Mouse (Mus musculus) brain, adult 2 months (tissue): Measurements from ENCODE around the gene Fgfr2.
"Not testable (repeated sequence)": the region's sequence is repeated elsewhere in the genome, so short reads cannot be mapped to it uniquely, and the experiment has no call there.

Experiments
- DNase-seq: peaks from one replicate; pipeline ENCODE4 v3.0.0; 2011; ENCODE audit warnings: low read depth, low spot score

Gene Fgfr2

DNA sequence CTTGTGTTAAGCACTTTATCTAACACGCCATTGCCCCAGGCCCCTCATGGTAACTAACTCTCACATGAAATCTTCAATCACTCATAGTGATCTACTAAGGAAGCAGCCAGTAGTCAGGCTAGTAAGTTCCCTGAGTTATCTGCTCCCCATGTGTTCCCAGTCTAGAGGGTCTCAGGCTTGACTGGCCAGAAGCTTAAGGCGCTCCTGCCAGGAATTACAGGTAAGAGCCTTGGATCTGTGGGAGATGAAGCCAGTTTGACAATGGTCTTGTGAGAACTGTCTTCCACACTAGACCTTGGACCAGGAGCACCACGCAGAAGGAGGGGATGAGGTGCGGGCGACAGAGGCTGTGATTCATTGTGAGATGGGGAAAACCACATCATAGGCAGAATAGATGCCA lies 1644.7 kb downstream of the Fgfr2 start:
- no peak for DNase-seq

DNA sequence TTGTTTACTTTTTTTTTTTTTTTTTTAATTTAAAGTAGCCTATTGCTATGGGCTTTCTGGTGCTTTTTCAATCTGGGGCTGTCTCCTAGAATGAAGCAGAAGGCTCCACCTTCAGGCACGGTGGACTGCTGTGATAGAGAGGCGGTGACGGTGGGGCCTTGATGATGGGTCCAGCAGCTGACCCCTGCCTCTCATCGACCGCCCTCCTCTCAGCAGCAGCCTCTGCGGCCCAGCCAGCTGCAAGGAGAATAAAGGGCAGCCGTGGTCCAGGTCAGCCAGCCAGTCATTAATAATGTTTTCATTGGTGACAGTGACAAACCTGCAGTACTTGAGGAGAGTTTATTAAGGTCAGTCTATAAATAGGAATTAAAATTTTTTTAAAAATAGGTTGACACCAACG lies 1646.0 kb downstream of the Fgfr2 start:
- DNase-seq: no peak

DNA sequence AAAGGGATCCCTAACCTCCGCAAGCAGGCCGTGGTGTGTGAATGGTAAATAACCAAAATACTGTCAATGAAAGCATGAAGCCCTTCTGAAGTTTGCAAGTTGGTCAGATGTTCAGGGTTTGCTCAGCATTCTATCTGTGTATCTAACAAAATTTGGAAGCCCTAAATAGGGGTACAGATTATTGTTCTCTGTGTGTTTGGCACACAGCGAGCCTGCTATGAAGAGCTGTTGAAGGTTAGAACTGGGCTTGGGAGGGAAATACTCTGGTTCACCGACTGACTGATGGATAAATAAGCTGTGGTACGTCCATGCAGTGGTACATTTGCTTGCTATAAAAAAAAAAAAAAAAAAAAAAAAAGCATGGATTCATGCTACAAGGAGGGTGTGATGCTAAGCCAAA lies 1651.6 kb downstream of the Fgfr2 start:
- DNase-seq: no peak

DNA sequence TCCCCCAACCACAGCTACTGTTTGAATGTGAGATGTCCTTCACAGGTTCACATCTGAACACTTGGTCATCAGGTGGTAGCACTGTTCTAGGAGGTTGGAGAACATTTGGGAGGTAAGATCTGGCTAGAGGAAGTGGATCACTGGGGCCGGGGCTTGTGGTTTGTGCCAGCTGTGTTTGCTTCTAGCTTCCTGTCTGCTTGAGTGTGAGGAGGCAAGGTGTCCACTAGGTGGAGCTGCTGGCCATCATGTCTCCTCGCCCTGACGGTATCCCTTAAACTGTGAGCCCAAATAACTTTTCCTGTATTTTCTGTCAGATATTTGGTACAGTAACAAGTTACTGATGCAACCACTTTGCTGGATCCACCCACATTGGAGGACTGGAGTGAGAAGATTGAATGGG lies 1653.6 kb downstream of the Fgfr2 start:
- DNase-seq: no peak

DNA sequence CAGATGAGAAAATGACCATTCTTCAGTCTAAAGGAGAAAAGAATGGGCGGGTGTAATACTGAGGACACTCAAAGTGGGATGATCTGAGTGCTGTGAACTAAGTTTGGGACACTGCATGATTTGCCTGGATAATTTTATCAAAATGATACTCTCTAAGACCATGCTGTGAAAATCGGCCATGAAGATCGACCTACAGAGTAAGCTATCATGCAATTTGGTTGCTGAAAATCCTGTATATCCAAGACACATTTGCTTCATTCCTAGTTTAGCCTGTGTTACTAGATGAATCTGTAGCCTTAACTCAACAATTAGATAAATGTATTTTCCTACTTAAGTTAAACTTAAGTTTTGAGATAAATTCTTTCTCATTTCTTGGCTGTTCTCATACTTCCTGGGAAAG lies 1655.8 kb downstream of the Fgfr2 start:
- no peak for DNase-seq

DNA sequence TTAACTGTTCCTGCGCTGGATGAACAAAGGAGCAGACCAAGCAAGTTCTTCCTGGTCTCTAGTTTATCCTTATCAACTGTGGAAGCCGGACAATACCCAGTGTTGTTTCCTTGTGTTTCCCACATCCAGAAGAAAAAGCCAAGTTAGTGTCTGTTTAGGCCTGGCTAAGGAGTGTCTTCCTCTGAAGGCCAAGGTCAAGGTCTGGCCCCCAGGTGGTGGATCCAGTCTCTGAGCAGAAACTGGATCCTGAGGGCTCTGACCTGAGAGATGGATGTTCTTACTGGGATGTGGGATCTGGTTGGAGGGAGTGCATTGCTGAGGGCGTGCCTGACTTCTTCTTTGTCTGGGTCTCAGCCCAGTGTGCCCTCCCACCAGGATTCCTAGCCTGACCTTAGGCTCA lies 1657.4 kb downstream of the Fgfr2 start:
- DNase-seq: no peak

DNA sequence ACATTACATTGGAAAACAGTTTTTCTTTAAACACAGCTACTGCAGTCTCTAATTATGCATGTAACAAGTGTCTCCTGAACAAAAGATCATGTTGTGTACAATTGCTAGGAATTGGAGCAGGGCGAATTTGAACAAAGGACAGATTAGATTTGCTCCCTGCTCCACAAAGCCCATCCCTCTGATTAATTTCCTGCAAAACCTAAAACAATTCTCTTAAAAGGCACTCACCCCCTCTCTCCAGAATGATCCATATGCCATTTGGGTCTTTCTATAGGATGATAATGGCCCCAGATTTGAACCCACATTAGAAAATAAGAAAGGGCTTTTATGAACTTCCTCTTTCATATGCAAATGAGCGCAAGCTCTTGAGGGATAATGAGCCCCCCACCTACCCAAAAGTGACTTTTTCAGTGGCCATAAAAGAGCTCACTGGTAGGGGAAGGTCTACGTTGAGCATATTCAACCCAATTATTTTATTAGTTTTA lies 1658.0 kb downstream of the Fgfr2 start:
- DNase-seq: peak; percentile 21

DNA sequence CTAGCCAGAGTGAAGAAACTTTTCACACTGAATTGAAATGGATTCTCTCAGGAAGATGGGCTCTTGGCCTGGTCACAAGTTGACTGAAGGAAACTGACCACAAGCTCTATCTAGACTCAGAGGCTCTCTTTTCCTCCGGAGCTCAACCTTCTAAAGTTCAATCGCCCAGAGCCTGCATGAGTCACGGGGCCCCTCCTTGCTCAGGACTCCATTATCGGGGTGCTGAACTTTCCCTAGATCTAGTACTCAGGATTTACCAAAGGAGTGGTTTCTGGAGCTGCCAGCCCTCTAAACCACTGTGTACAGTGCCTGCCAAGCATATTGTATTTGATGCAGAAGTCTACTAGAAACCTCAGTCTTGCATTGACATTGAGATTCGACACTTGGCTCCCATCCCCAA lies 1666.4 kb downstream of the Fgfr2 start:
- no peak for DNase-seq

DNA sequence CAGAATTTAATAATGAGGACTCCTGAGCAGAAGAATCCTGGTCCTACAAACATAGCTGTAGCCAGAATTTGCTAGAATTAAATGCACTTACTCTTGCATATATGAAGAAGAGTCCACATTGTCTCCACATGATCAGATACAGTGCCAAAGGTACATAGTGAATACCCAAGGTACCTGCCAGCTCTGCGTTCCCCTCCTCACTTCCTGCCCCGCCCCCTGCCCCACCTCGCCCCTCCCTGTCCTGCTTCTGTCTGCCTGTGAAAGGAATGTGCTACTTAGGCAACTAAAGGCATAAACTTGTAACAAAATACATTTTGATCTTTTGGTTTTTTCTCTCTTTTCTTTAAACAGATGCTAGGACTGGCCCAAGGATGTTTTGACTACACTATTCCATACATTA lies 1686.1 kb downstream of the Fgfr2 start:
- DNase-seq: no peak

DNA sequence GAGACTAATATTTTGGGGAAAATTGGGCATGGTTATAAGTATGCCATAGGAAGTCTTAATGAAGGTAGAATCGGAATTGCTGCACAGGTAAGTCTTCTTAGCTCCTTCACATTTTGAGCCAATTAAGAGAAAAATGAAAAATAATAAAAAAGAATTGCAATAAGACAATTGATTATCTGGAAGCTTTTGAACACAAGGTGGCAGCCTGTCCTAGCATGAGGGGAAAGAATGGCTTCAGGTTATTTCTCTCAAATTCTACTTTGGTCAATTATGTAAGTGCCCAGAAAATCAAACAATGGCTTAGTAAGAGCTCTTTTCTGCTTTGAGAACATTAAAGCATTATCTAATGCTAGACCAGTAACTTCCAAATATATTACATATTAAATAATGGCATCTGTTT lies 1688.9 kb downstream of the Fgfr2 start:
- peak; percentile 11 for DNase-seq

DNA sequence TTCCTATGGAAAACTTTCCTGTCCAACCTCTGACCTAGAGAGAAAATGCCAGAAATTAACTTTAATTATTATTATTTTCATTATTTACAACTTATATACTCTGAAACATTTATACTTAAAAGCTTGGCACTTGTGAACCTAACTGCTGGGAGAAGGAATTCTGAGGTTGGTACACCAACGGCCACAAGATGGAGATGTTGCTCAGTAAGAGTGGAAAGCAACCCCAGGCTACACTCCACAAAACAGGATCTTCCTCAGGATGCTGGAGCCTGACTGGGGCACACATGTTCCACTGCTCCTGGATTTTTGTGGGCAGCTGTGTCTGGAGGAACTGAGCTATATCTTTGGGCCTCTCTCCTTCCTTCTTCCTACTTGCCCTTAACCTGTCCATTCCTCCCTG lies 1690.9 kb downstream of the Fgfr2 start:
- peak; percentile 79 for DNase-seq

DNA sequence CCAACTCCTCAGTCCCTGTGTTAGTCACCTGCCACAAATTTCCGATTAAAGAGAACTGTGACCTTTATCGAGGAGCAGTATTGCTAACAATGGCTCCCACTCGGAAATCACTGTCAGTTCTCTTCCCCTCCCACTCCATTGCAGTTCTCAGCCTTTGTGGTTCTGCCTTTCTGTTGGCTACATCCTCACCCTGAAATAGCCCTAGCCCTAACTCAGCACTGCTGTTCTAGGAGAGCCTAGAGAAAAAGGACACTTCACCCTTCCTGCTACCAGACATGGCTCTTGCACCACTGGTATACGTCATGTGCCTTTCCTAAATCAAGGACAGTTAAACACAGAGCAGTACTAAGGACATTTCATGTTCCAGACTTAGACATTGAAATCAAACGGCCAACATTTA lies 1695.8 kb downstream of the Fgfr2 start:
- DNase-seq: peak; percentile 41

DNA sequence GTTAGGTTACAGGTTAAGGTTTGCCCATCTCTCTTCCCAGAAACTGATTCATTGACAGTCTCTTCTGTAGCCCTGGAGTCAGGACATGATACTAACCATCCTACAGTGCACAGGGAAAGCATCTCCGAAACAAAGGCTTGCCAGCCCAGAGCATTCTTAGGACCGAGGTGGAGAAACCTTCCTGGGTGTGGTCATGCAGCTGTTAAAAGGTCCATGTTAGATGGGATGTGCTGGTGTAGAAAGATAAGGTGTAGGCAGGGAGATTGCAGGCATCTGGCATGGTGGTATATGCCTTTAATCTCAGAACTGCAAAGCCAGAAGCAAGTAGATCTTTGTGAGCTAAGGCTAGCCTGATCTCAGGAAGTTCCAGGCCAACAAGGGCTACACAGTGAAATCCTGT lies 1698.2 kb downstream of the Fgfr2 start:
- DNase-seq: no peak

DNA sequence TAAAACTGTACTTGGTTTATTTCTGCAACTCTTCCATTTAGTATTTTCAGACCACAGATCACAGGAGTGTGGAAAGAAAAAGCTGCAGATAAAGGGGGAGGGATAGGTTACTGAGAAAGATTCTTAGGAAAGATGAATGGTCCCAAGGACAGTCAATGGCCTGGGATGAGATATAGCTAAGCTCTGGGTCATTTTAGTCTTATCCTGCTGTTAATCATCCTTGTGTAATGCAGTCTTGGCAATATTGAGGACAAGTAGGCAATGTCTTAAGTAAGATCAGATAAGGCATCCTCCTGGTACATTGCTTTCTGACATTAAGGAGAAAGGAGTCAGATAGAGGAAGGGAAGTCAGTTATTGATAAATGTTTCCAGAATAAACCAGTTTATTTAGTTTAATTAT lies 1705.5 kb downstream of the Fgfr2 start:
- DNase-seq: no peak

DNA sequence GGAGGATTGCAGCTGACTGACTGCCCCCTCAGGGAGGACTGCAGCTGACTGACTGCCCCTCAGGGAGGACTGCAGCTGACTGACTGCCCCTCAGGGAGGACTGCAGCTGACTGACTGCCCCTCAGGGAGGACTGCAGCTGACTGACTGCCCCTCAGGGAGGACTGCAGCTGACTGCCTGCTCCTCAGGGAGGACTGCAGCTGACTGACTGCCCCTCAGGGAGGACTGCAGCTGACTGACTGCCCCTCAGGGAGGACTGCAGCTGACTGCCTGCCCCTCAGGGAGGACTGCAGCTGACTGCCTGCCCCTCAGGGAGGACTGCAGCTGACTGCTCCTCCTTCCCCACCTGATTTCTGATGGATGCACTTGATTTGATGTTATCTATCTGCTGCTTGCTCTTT lies 1706.4 kb downstream of the Fgfr2 start:
- DNase-seq: not testable (repeated sequence)

DNA sequence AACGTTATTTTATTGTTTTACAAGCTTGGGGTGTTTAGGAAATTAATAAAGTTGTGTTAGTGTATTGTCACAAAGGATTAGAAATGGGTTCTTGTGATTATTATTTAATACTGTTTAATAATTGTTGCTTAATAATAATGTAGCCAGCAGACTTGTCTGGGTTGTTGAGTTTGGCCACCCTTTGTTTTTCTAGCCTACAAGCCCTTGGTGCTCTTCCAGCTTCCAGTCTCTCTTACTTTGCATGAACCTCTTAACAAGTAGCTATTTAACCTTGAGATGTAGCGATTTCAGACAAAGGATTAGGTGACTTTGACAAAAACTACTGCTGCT lies 1711.2 kb downstream of the Fgfr2 start:
- no peak for DNase-seq

DNA sequence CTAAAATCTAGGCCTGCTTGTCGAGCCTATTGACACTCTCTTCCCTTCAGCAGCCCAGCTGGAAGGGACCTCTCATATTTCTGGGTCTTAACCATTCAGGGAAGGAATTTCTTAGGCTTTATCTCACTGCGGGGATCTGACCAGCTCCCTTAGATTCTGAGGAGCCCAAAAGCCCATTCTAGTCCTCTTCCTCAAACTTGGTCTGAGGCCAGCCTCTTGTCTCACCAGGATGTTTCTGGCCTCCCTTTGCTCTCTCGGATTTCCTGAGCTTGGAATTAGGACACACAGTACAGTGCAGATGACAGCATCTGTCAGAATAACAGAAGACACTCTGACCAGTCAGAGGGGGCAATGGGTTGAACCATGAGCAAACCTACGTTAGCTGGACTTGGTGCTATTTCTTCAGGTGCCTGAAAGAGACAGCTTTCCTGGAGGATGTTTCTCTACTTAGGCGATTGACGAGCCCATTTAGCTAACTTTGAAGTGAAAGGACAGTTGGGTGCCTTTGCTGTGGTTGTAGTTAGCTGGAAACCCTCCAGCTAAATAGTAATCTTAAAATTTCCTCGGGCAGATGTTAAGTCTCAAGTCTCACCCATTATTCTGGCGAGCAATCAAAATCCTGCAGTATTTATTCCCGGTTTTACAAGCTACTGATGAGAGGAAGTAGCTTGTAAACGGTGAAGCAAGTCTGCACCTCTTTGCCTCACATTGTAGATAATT lies 1711.8 kb downstream of the Fgfr2 start:
- DNase-seq: peak; percentile 13

DNA sequence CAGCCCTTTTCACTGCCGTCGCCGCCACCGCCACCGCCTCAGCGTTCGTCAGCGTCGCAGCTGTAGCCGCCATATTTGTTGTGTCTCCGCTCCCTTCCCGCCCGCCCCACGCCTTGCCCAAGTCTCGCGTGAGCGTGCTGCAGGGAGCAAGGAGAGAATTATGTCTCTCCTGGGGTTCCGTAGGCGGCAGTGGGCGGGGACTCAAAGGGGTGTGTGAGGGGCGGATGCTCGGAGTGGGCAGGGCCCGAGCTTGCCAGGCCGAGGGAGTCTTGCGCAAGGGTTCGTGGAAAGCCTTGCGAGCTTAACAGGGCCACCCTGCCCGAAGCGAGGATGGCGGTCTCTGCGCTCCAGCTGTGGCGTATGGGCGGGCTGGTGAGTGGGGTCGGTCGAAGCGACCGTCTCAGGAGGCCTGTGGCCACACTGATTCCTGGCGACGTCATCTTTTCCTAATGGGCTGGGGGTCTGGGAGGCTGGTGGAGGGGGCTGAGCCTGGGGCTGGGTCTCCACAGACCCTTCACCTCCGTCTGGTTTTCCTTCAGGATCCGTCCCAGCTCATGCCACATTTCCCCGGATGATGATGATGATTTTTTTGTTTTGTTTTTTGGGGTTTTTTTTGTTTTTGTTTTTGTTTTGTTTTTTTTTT lies 1712.6 kb downstream of the Fgfr2 start, which contains the start of the genes Ikzf5 and Acadsb:
Gene Ikzf5 (minus strand): TSS at position 106 of the 643 bp plus-strand sequence.
Gene Acadsb (plus strand): TSS at position 186 of the 643 bp plus-strand sequence.
- peak; percentile 99 for DNase-seq

DNA sequence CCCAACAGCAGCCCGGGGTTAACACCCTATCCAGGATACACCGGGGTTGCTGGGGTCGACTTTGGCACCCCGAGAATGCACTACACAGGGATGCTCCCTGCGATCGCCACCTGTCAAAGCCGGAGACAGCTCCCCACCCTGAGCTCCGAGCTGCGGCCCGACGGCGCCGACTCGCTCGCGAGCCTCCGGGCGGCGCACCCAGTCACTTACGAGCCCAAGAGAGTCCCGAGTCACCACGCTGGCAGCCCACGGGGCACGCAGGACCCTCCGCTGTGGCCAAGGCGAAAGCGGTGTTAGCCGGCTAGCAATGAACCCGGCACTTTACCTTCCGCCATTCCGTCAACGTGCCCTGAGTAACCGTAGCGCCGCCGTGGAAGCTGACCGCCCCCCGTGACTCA lies 1713.2 kb downstream of the Fgfr2 start:
- no peak for DNase-seq

DNA sequence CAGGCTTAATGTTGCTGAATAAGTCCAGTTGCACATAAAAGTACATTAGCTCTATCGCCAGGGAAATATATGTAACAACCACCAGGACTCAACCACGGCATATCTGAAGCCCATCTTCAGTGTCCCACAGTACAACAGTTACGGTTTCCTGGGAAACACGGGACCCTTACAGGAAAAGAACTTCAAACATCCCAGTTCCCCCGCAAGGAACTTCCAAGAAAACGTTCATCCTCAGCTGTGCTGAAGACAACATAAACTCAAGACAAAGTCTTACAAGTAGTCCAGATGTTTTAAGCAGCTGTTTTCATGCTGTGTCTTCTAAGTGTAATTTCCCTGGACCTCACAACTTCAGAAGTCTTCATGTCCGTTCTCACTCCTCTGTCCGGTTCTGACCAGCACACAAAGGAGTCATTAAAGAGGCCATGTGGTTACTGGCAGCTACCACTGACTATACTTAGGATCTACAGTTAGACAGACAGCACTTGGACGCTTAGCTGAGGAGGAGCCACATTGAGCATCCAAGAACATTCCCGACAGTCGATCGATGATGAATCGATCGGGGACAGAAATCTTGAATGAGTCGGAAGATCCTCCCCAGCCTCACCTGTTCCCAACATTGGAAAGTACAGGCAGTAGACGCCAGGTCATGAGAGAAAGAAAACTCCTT lies 1713.7 kb downstream of the Fgfr2 start:
- peak; percentile 27 for DNase-seq

DNA sequence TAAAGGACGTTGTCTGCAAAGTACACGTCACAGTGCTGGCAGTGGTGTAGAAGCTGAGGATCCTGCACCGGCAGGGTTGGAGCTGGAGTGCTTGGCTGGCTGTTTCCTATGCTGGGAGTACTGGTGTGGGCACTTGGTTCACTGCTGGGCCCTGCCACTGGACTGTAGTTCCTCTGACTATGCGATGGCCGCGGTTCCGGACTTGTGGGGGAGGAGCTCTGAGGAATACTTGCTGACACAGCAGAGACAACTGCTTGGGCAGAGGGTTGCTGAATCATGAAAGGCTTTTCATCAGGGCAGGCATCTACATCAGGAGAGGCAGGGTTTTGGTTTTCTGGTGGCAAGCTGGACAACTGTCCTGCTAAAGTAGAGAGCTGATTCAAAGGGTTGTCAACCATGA lies 1731.4 kb downstream of the Fgfr2 start:
- not testable (repeated sequence) for DNase-seq

DNA sequence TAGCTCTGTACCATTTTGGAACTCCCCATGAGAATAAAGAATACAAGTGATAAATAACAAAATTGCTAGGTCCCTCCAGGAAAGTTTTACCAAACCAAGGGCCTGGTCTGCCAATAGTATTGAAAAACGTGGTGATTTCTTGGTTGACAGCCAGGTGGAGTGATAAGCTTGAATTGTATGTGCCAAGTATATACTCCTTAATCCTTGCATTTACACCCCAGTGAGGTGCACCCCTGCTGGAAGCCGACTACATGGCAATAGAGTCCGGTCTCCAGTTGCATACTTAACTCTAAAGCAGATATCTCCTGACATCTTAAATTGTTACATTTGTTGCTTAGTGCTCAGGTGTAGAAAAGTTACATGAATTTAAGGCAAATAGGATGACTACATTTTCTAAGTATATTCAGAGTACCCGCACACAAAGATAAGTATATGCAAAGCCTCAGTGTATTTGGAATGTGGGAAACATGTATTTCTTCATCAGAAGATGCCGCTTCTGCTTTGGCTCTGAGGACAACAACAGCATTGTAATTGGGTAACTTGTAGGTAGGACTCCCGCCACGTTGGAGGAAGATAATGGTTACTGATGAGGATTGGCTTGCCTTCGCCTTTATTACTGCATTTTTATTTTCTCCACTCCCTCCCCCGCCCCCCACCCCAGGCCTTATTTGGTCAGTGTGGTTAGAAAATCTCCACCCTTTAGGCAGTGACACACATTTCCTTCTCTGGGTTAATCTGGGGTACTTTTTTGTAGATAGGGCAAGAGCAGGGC lies 1751.1 kb downstream of the Fgfr2 start:
- DNase-seq: peak; percentile 30
